In the genomic region with DNA sequence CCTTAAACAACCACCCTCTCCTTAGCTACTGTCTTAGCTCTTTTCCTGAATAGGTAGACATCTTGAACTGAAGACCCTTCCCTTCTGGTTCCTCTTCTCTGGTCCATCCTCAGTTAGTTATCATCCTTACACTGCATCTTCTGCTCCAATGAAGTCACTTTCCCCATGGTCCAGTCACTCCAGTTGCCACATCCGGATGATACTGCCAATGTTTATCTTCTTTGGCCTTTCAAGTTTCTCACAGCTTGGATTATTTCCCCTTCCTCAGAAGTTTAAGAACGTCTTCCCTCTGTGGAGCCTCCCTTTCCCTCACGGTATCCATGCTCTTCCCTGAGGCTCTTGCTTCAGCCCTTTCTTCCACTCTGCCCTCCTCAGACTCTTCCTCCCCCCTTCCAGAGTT, we compare ENCODE assay signal across 17 mouse cellular contexts.
"Had no signal": no experiment of that assay in that cellular context is flagged by ENCODE, and none has a peak within 500 bp of the region (broad histone marks: within the 10 kb centered on the region; RNA-seq: fewer than 3 reads in every experiment).

No protein-coding gene starts in this region.

- DNase-seq: liver; liver, embryonic 13.5 days; liver, postnatal 0 days; right cerebral cortex, postnatal 14 days; thymus, adult 2 months; thymus, postnatal 25 days; thymus, postnatal 4 days had no signal

- H3K27ac ChIP-seq: liver, embryonic 13.5 days; liver, embryonic 15.5 days; macrophage; midbrain, embryonic 13.5 days; midbrain, embryonic 15.5 days; neural tube, embryonic 12.5 days; stomach, embryonic 15.5 days; stomach, postnatal 0 days had no signal

- H3K4me3 ChIP-seq: liver, embryonic 13.5 days; liver, embryonic 15.5 days; megakaryocyte, embryonic 14.5 days; midbrain, embryonic 13.5 days; midbrain, embryonic 15.5 days; neural tube, embryonic 12.5 days; stomach, embryonic 15.5 days had no signal

- H3K27me3 ChIP-seq: midbrain, embryonic 15.5 days; neural tube, embryonic 12.5 days; stomach, embryonic 15.5 days had no signal

- ATAC-seq: liver, postnatal 0 days; midbrain, embryonic 13.5 days; midbrain, embryonic 15.5 days had no signal

- H3K4me2 ChIP-seq: liver, embryonic 11.5 days; liver, embryonic 13.5 days; liver, embryonic 15.5 days; midbrain, embryonic 11.5 days; midbrain, embryonic 13.5 days; midbrain, embryonic 15.5 days; neural tube, embryonic 12.5 days; stomach, embryonic 15.5 days had no signal

- H3K9ac ChIP-seq: liver, embryonic 13.5 days; liver, embryonic 15.5 days; liver, postnatal 0 days; midbrain, embryonic 13.5 days; midbrain, embryonic 15.5 days; neural tube, embryonic 12.5 days; stomach, embryonic 15.5 days had no signal

- H3K9me3 ChIP-seq: liver, embryonic 13.5 days; liver, embryonic 15.5 days; midbrain, embryonic 13.5 days; midbrain, embryonic 15.5 days; neural tube, embryonic 12.5 days; stomach, embryonic 15.5 days had no signal

- H3K36me3 ChIP-seq: liver, embryonic 13.5 days; liver, embryonic 15.5 days; midbrain, embryonic 13.5 days; midbrain, embryonic 15.5 days; neural tube, embryonic 12.5 days; stomach, embryonic 15.5 days had no signal

- H3K4me1 ChIP-seq: liver, embryonic 13.5 days; liver, embryonic 15.5 days; neural tube, embryonic 12.5 days; stomach, embryonic 15.5 days had no signal
